Mouse (Mus musculus) CH12.LX (cell line): ENCODE measurements around the gene Gramd2. TPM values are rescaled to one million over a fixed set of nuclear protein-coding genes. Genes with fewer than 3 reads are reported as not detected.

Experiments used
- DNase-seq: peaks from one replicate; pipeline ENCODE4 v3.0.0-alpha.2; 2013; ENCODE audit errors: extremely low read depth
- H3K27ac ChIP-seq: 2 replicates; pipeline ENCODE4 v1.5.1; 2012; ENCODE audit warnings: low read depth, mild to moderate bottlenecking, control low read depth, moderate library complexity; ENCODE audit not compliant: insufficient read depth
- H3K27me3 ChIP-seq: replicated peaks from 2 replicates; pipeline ENCODE3; 2012; ENCODE audit warnings: inconsistent platforms
- H3K36me3 ChIP-seq, 2 experiments: replicated peaks in 1 of 2; 2 replicates each; pipeline versions ENCODE3 to v1.6.1; 2012; ENCODE audit warnings: inconsistent platforms in 1 of 2, low read length in 1 of 2, mild to moderate bottlenecking in 1 of 2, mixed read lengths in 1 of 2, moderate library complexity in 1 of 2; ENCODE audit not compliant: control insufficient read depth in 1 of 2, insufficient read depth in 1 of 2
- H3K4me1 ChIP-seq, 2 experiments: 2 replicates each; pipeline ENCODE4 v1.6.1; 2012; ENCODE audit warnings: inconsistent platforms in 1 of 2, moderate library complexity in 1 of 2; ENCODE audit not compliant: insufficient read depth in 2 of 2, control insufficient read depth in 1 of 2
- H3K4me2 ChIP-seq: 2 replicates; pipeline ENCODE4 v1.6.1; 2012; ENCODE audit warnings: low read depth, mild to moderate bottlenecking, control low read depth; ENCODE audit not compliant: poor library complexity, insufficient read depth, severe bottlenecking
- H3K4me3 ChIP-seq, 3 experiments: fragments of 150-350 bp in 1 of 3; sonication (generic) in 1 of 3; replicated peaks in 1 of 3; 2 replicates each; pipeline versions ENCODE3 to v1.5.1; 2011 to 2012; ENCODE audit warnings: low read depth in 2 of 3, low read length in 2 of 3, mild to moderate bottlenecking in 2 of 3, moderate library complexity in 2 of 3, control low read depth in 1 of 3, improper control_type of control experiment in 1 of 3, inconsistent platforms in 1 of 3, mixed read lengths in 1 of 3; ENCODE audit not compliant: poor library complexity in 1 of 3
- H3K79me2 ChIP-seq: replicated peaks from 2 replicates; pipeline ENCODE4 v1.6.1; 2012; ENCODE audit warnings: mild to moderate bottlenecking, moderate library complexity; ENCODE audit not compliant: control insufficient read depth, poor library complexity, insufficient read depth, severe bottlenecking; ENCODE audit errors: extremely low read depth
- H3K9ac ChIP-seq: 2 replicates; pipeline ENCODE4 v1.6.1; 2012; ENCODE audit warnings: low read depth, mild to moderate bottlenecking, control low read depth, moderate library complexity; ENCODE audit not compliant: insufficient read depth
- H3K9me3 ChIP-seq: replicated peaks from 2 replicates; pipeline ENCODE3; 2012; ENCODE audit warnings: low read length, inconsistent platforms, mixed read lengths
- BHLHE40 ChIP-seq: IDR thresholded peaks from 2 replicates; pipeline ENCODE4 v1.6.1; 2011; ENCODE audit warnings: mild to moderate bottlenecking, low read depth, low read length, improper control_type of control experiment
- CTCF ChIP-seq, 2 experiments: IDR thresholded peaks in 1 of 2; conservative IDR thresholded peaks in 1 of 2; 2 replicates each; pipeline ENCODE4 v1.5.1; 2011 to 2012; ENCODE audit warnings: low read depth in 2 of 2, low read length in 2 of 2, improper control_type of control experiment in 1 of 2, inconsistent platforms in 1 of 2, mild to moderate bottlenecking in 1 of 2, moderate library complexity in 1 of 2
- EP300 ChIP-seq: IDR thresholded peaks from 2 replicates; pipeline ENCODE4 v1.6.1; 2011; ENCODE audit warnings: low read length, improper control_type of control experiment
- JUN ChIP-seq: IDR thresholded peaks from 2 replicates; pipeline ENCODE4 v1.6.1; 2011; ENCODE audit warnings: low read depth, mild to moderate bottlenecking, low read length, improper control_type of control experiment, moderate library complexity; ENCODE audit not compliant: insufficient read depth
- KAT2A ChIP-seq: IDR thresholded peaks from 2 replicates; pipeline ENCODE4 v1.6.1; 2012; ENCODE audit warnings: low read length, improper control_type of control experiment, inconsistent platforms; ENCODE audit not compliant: insufficient replicate concordance
- MAX ChIP-seq: IDR thresholded peaks from 2 replicates; pipeline ENCODE4 v1.6.1; 2011; ENCODE audit warnings: low read length, improper control_type of control experiment
- MEF2A ChIP-seq: IDR thresholded peaks from 2 replicates; pipeline ENCODE4 v1.6.1; 2014; ENCODE audit warnings: low read depth, mild to moderate bottlenecking, inconsistent platforms, low read length, improper control_type of control experiment, borderline replicate concordance
- MXI1 ChIP-seq: IDR thresholded peaks from 2 replicates; pipeline ENCODE4 v1.6.1; 2011; ENCODE audit warnings: mild to moderate bottlenecking, low read depth, low read length, improper control_type of control experiment
- NRF1 ChIP-seq: IDR thresholded peaks from 2 replicates; pipeline ENCODE4 v1.6.1; 2014; ENCODE audit warnings: low read depth, mild to moderate bottlenecking, inconsistent platforms, low read length, improper control_type of control experiment, moderate library complexity
- POLR2A ChIP-seq: IDR thresholded peaks from 2 replicates; pipeline ENCODE4 v1.6.1; 2011; ENCODE audit warnings: low read depth, mild to moderate bottlenecking, improper control_type of control experiment, low read length
- RAD21 ChIP-seq: IDR thresholded peaks from 2 replicates; pipeline ENCODE4 v1.6.1; 2011; ENCODE audit warnings: low read depth, mild to moderate bottlenecking, low read length, improper control_type of control experiment, moderate library complexity
- RCOR1 ChIP-seq: conservative IDR thresholded peaks from 2 replicates; pipeline ENCODE4 v1.6.1; 2012; ENCODE audit warnings: low read depth, mild to moderate bottlenecking, inconsistent platforms, low read length, improper control_type of control experiment
- SMC3 ChIP-seq: IDR thresholded peaks from 2 replicates; pipeline ENCODE4 v1.6.1; 2011; ENCODE audit warnings: low read depth, low read length, improper control_type of control experiment
- TCF12 ChIP-seq: IDR thresholded peaks from 2 replicates; pipeline ENCODE4 v1.6.1; 2014; ENCODE audit warnings: low read depth, mild to moderate bottlenecking, inconsistent platforms, low read length, improper control_type of control experiment
- USF1 ChIP-seq: IDR thresholded peaks from 2 replicates; pipeline ENCODE4 v1.6.1; 2014; ENCODE audit warnings: low read depth, mild to moderate bottlenecking, inconsistent platforms, low read length, improper control_type of control experiment
- USF2 ChIP-seq: conservative IDR thresholded peaks from 2 replicates; pipeline ENCODE4 v1.6.1; 2011; ENCODE audit warnings: low read depth, low read length, improper control_type of control experiment
- ZMIZ1 ChIP-seq: IDR thresholded peaks from 2 replicates; pipeline ENCODE4 v1.6.1; 2012; ENCODE audit warnings: low read depth, mild to moderate bottlenecking, inconsistent platforms, low read length, improper control_type of control experiment
- ZNF384 ChIP-seq: IDR thresholded peaks from 2 replicates; pipeline ENCODE4 v1.6.1; 2012; ENCODE audit warnings: low read depth, low read length, improper control_type of control experiment, inconsistent platforms
- dilution Hi-C: fragments of 300-500 bp; cut with MboI; formaldehyde crosslinking; loops from 2 replicates; pipeline ENCODE4 v1.14.3; 2020; ENCODE audit warnings: low sequenced_read_pairs; ENCODE audit not compliant: extremely low pct_unique_long_range_greater_than_20kb, extremely low pct_ligation_motif_present
- in situ Hi-C: fragments of 300-500 bp; cut with MboI; formaldehyde crosslinking; loops from 3 replicates; pipeline ENCODE4 v1.14.3; 2019; ENCODE audit warnings: low sequenced_read_pairs, low pct_ligation_motif_present, low pct_unique_long_range_greater_than_20kb, mixed read lengths
- polyA plus RNA-seq: library from polyadenylated mRNA; unstranded; fragments of >175 nt; gene quantifications from 2 replicates; pipeline ENCODE4 v1.2.1, GENCODE M21; 2012; ENCODE audit warnings: low read depth; ENCODE audit not compliant: insufficient read length
- total RNA-seq, 2 experiments: library from RNA; depleted of rRNA; stranded (reverse); fragments of 300-350 nt in 1 of 2; fragments of >200 nt in 1 of 2; gene quantifications; 2 replicates each; pipeline ENCODE4 v1.2.3; 2012 to 2014

Gene Gramd2
- total and polyA plus RNA-seq, 3 experiments = 0.61 TPM; not detected in 2

DNA sequence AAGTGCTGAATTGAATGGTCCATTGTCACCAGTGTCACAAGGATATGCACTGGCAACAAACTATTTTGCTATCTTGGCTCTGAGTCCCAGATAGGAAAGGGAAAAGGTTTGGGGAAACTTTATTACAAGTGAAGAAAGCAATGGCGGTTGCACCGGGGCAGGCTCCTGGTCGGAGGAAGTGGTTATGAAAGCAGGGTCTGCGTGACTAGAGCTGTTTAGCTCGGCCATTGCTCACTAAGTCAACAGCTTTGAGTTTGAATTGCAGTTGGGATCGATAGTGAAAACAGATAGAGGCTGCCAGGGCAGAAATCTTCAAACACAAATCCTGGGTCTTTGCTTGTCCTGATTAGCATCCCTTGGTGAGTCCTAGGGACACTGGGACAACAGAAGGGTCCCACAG, 12.0 kb upstream of the Gramd2 start:
- TF ChIP-seq ZMIZ1 (no peak), SMC3 (no peak), USF2 (no peak), TCF12 (no peak), POLR2A (no peak; the same call in 1 of the 2 replicates), MEF2A (no peak), RCOR1 (no peak)
- H3K27me3 ChIP-seq = no peaks in the 10 kb centered on the region
- peaks cover 29% of the 10 kb centered on the region for H3K79me2 ChIP-seq
- no peak overlapping the region for H3K9ac ChIP-seq
- DNase-seq = no peak
- dilution Hi-C loops = no loop called here
- H3K27ac ChIP-seq = no peak overlapping the region
- in situ Hi-C loops = loop anchor here (5.0 kb wide), 1 partner anchor 41 kb away; no protein-coding TSS in a partner anchor
- H3K4me2 ChIP-seq = no peak overlapping the region
- no peaks in the 10 kb centered on the region for H3K9me3 ChIP-seq
- H3K36me3 ChIP-seq = peaks cover 87 to 97% of the 10 kb centered on the region in 2 experiments
- H3K4me1 ChIP-seq = peaks cover 0 to 13% of the 10 kb centered on the region in 2 experiments; a peak in 1 of 4 replicates
- H3K4me3 ChIP-seq = no peak overlapping the region

DNA sequence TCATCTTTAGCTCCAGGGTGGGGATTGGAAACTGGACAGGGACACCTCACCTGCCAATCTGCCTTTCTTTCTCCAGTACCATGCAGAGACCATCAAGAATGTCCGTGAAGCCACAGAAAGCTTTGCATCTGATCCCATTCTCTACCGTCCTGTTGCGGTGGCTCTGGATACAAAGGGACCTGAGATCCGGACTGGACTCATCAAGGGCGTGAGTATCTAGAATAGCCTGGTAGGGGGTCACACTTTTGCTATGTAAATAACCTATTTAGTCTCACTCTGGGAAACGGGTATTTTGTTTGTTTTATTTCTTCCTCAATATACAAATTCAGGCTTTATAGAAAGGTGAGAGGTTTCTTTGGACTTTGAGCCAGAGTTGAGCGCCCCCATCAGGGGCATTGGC, 11.5 kb upstream of the Gramd2 start:
- dilution Hi-C loops (no loop called here), in situ Hi-C loops (loop anchor here (5.0 kb wide), 1 partner anchor 41 kb away; no protein-coding TSS in a partner anchor)
- Histone ChIP-seq H3K4me1 (peaks cover 0 to 8% of the 10 kb centered on the region in 2 experiments; a peak in 1 of 4 replicates), H3K4me3 (no peak overlapping the region), H3K27me3 (no peaks in the 10 kb centered on the region), H3K9me3 (no peaks in the 10 kb centered on the region), H3K79me2 (peaks cover 23% of the 10 kb centered on the region), H3K27ac (no peak overlapping the region), H3K9ac (no peak overlapping the region), H3K36me3 (peaks cover 86 to 97% of the 10 kb centered on the region in 2 experiments), H3K4me2 (no peak overlapping the region)
- no peak for TF ChIP-seq POLR2A
- DNase-seq = no peak

- no peak for TF ChIP-seq MAX
- peak in 1 of 2 experiments; percentile 45; a peak in 2 of 4 replicates for TF ChIP-seq CTCF (conservative IDR thresholded peaks at IDR 0.05 in 1 of 2, IDR thresholded peaks at IDR 0.05 in 1 of 2; ENCODE audit: low read depth in 2 of 2, low read length in 2 of 2)
- TF ChIP-seq MXI1 = no peak
- no peak for TF ChIP-seq KAT2A
- peak; percentile 12 for TF ChIP-seq RAD21
- no peak for TF ChIP-seq EP300
- TF ChIP-seq ZNF384 = no peak
- no peak for TF ChIP-seq BHLHE40
- no peak for TF ChIP-seq JUN
- no peak for TF ChIP-seq USF2
- TF ChIP-seq USF1 = no peak
- TF ChIP-seq NRF1 = no peak
- no peak for TF ChIP-seq ZMIZ1
- peaks cover 88 to 97% of the 10 kb centered on the region in 2 experiments for H3K36me3 ChIP-seq
- no peaks in the 10 kb centered on the region for H3K9me3 ChIP-seq
- peaks cover 16% of the 10 kb centered on the region for H3K79me2 ChIP-seq
- in situ Hi-C loops (loop anchor here (5.0 kb wide), 1 partner anchor 42 kb away; no protein-coding TSS in a partner anchor), dilution Hi-C loops (no loop called here)
- no peak overlapping the region for H3K4me3 ChIP-seq
- H3K27ac ChIP-seq = no peak overlapping the region
- no peaks in the 10 kb centered on the region for H3K27me3 ChIP-seq
- H3K4me1 ChIP-seq = peaks cover 0 to under 1% of the 10 kb centered on the region in 2 experiments; a peak in 1 of 4 replicates
- H3K4me2 ChIP-seq = no peak overlapping the region
- no peak overlapping the region for H3K9ac ChIP-seq
- no peak for DNase-seq
Measured at GRCm38 (mm10) chr9:59669172-59669571, 10.8 kb upstream of the Gramd2 start.
